Mouse (Mus musculus) adrenal gland, adult 18-20 months (tissue): ENCODE results near the gene Fkbp5. TPM values are rescaled to one million over a fixed set of nuclear protein-coding genes. Genes with fewer than 3 reads are reported as not detected.

ENCODE experiments used
- DNase-seq, 2 experiments: peaks; one replicate each; pipeline ENCODE4 v3.0.0; 2021 to 2022; ENCODE audit warnings: low spot score in 2 of 2
- total RNA-seq, 2 experiments: library from RNA; stranded (reverse); gene quantifications; 1 replicate in 1 of 2; 2 replicates in 1 of 2; pipeline ENCODE4 v1.2.3; 2021

Fkbp5 gene
- total RNA-seq, 2 experiments from 2014 or later, result 111 to 112 TPM

DNA sequence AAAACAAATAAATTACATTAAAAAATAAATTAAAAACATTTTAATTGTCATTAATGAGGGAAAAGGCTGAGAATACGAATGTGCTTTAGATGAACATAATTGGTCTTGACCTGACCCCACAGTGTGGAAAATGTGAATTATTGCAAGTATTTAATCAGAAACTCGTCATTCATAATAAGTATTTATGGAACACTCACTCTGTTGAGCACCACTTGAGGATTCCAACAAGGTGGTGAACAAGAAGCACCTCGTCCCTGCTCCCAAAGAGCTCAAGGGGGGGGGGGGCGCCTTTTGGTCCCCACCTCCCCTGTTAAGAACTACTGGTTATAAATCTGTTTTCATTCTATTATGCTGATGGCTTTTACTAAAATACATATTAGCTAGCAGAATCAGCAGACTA lies 51.4 kb downstream of the Fkbp5 start:
- DNase-seq, result peak in 1 of 2 experiments; percentile 4

DNA sequence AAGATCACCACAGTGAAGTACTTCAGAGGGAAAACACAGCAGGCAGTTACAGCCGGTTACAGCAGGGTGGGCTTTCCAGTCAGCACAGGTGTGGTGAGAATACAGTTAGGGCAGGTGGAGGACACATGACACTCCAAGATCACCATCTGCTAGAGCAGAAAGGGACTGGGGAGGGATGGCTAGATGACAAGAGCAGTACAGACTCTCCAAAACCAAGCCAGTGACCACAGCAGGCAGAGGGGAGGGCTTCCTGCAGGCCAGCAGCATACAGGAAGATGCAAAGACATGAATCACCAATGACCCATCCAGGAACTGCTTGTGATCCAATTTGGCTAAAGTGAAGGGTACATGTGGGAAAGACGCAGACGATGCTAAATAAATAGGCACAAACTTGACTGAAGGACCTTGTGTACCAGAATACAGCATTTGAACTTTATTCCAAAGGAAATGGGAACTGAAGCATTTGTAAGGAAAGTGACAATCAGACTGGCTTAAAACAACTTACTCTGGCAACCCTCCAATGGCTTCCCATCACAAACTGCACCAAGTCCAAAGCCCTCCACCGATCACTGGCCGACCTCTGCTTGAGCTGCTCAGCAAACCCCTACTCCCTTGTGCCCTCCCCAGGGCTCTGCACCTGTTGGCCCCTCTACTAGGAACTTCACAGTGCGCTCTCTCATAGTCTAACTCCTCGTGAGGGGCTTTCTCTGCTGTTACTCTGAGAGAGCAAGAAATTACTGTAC lies 53.5 kb downstream of the Fkbp5 start:
- DNase-seq, result peak in 1 of 2 experiments; percentile 32

DNA sequence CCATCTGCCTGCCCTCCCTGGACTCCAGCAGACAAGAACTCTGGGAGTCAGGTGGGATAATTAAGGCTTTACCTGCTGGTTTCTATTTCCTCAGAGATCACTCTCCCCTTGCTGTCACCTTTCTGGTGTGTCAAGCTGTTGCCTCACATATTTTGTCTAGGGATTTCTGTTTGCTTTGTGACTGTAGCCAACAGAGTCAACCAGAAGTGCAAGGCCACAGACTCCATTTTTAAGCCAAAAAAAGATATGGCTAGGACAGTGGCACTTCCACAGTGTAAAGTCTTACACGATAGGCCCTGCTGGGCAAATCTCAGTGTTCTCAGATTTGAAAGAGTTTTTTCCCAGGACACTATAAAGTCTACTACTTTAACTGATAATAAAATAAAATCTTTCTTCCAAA lies 56.9 kb downstream of the Fkbp5 start:
- no peak for DNase-seq

DNA sequence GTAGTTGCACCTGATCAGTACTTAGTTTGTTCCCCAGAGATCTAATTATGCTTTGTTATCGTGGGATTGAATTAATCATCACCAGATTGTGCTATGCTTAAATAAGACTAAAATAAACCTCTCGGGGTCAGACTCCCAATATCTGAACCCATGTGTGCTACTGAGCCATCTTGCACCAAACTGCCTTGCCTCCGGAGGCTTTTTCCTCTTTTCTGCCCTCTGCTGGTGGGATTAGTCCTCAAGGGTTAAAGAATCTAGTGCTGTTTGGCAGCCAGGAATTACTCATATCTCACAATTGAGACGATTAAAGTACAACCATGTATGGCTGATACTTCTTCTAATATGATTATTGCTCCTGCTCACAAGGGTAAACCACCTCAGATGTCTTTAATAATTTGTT lies 62.2 kb downstream of the Fkbp5 start:
- peak; percentile 32 to 41 for DNase-seq

DNA sequence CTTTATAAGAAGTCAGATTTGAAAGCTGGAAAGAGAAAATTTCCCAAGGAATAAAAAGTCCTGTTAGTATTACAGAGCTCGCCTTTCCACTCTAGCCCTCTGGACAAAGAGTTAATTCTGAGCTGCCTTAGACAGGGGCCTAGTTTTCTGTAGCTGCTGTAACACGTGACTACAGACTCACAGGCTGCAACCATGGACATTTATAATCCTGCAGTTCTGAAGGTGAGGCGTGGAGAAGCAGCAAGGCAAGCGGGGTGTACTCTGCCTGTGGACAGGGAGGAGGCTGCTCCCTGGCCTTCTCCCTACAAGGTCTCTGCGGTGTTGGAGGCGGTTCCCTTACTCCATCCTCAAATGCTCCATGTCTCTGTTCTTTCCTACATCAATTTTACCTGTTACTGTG lies 64.4 kb downstream of the Fkbp5 start:
- DNase-seq, result no peak

DNA sequence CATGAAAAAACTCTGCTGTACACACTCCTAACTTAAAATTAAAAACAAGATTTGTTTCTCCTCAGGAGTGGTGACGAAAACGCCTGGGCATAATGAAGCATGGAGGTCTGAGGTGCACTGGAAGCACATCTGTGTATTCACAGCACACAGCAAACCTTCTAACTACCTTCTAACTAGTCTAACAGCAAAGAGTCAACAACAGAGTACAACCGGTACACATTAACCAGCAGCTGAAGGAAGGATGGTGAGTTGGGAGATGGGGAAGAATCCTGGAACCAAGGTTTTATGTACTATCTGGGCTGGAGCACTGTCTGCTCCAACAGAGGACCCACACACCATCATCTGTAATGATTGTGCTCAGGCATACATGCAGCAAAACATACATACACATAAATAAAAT lies 65.4 kb downstream of the Fkbp5 start:
- DNase-seq, result no peak

DNA sequence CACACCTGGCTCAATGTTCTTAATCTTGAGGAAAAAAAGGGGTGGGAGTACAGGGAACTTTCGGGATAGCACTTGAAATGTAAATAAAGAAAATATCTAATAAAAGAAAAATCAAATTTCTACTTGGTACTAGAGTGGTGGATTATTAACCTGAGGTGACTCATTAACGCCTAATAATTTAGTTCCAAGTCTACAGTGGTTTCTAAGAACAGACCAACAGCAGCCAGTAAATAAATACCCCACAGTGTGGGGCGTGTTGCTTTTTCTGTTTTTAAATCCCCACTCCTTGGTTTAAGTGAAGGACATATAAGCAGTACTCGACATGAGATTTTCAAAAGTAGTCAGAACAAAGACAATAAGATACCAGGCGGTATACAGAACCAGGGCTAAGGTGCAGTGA lies 65.8 kb downstream of the Fkbp5 start:
- DNase-seq, result no peak

DNA sequence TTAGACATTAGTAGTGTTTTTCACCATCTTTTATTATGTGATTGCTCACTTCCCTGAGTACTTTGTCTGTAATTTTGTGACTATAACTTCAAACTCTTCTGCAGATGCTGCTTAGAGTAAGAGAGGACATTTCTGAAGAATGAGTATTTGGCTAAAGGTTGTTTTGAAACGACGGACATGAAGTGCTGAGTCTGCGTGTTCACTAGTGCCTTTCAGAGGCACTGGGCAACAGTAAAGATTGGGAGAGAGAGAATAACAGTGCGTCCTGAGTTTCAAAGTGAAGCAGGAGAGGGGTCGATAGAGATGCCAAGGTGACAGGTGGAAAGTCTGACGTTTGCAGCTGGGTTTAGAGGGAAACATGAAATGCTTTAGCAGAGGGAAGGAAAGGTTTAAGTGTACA lies 69.1 kb downstream of the Fkbp5 start:
- no peak for DNase-seq

DNA sequence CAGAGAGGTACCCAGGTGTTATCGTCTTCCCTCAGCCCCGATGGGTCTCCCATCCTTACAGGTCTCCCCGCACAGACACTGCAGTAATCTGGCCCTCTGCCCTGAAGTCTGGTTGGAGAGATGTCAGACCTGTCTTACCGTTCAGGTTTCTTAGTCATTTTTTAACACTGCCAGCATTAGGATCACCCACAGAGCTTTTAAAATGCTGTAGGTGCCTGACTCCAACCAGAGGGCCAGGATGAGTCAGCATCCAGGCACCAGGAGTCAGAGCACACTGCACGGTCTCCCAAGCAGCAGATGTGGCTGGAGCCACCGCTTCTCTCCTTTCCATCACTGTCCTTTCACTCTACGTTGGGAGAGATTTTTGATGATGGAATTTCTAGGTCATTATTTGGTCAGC lies 69.5 kb downstream of the Fkbp5 start:
- DNase-seq, result no peak

DNA sequence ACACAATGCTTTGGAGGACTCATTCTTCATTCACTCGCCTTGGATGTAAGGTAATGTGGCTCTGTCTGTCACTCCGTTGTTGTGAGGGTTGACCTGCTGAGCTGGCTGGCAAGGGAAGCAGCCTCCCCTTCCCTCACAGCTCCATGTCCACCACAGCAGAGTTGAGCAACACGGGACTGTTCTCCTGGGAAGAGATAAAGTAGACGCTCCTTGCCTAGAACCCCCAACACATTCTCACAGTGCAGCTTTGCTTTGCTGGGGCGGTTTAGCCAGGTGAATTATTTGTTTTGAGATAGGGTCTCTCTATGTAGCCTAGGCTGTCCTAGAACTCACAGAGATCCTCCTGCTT lies 70.5 kb downstream of the Fkbp5 start:
- DNase-seq, result no peak

DNA sequence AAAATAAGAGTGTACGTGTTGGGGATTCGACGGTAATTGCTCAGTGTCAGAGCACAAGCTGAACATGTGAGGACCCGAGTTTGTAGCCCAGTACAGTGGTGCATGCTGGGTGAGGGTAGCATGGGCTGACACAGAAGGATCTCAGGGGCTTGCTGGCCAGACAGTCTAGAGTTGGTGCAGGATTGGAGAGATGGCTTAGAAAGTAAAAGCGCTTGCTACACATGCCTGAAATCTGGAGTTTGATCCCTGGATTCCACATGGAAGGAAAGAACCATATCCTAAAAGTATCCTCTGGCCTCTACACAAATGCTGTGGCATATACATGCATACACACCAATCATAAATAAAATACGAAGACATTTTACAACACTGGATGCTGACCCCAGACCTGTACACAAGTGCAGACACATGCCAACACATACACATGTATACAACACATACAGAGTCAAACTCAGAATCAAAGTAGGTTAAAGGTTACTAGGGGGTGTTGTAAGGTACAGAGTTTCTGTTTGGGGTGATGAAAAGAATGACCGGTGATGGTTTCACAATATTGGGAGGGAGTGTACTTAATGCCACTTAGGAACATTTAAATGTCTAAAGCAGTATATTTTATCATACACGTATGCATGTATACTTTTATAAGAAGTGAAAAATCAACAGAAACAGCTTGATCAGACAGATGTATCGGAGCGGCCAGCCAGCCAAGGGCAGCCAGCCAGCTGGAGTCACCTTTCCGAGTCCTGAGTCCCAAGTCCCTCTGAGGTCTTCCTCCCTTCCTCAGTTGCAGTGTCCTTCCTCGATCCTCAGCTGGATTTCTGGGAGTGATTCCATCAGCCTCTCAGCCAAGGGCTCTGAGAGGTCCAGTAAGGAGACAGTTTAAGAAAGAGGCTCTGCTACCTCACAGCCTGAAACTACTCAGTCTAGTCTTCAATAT lies 71.2 kb downstream of the Fkbp5 start:
- no peak for DNase-seq

DNA sequence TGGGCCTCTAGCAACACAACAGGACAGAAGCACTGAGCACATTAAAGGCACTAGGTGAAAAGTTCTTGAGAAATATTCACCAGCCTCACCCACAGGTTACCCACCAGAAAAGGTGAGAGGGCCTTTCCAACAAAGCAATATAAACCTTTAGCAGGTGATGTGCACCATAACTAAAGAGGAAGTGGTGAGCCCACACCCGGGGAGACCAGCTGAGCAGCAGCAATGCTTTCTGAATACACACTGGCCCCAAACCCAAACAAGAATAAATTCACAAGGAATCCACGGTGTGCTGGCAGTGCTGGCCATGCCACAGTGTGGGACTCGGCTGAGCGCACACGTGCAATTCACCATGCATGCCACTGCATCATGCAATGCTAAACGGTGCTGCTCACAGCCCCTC lies 74.7 kb downstream of the Fkbp5 start:
- DNase-seq, result no peak

DNA sequence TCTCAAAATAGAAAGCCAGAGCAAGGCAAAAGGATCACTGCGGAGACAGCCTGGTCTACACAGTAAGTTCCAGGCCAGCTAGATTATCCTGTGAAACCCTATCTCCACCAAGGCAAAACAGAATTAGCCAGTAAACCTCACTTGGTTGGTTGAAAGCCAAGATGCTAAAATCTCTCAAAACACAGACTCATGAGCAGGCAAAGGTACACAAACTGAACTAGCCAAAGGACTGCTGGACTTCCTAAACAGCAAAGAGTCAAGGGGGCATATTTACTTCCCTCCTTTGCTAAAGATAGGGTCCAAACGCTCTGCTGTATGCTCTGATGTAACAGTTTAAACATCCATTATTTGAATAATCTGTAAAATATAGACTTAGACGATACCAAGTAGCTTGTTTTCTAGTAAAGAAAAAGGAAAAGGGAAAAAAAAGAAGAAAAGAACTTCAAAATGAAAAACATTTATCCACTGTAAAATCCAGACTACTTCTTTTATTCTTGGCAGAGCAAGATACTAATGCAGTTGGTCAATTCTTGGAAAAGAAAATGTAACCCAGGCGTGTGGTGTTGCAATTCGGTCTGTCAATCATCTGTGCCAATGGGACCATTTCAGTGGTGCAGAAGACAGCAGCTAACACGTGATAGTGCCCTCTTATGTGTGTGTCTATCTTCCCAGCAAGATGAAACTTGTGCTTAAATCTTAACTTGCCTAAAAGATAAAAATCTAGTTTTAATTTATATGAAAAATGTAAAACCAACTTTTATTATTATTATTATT lies 78.8 kb downstream of the Fkbp5 start:
- no peak for DNase-seq

DNA sequence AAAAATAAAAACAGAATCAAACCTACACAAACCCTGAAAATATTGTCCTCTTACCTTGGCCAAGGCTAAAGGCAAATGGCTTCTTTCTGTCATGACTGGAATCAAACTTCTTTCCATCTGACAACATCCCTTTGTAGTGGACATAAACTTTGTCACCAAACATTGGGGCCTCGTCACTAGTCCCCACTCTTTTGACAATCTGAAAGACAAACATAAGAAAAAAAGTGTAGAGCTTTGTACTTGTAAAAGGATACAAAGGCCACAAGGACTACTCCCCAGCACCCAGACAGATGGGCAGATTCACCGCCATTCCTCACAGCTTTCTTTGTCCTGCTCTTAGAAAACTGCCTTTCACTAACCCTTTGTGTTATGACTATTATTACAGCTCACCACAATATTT lies 79.4 kb downstream of the Fkbp5 start:
- DNase-seq, result no peak

DNA sequence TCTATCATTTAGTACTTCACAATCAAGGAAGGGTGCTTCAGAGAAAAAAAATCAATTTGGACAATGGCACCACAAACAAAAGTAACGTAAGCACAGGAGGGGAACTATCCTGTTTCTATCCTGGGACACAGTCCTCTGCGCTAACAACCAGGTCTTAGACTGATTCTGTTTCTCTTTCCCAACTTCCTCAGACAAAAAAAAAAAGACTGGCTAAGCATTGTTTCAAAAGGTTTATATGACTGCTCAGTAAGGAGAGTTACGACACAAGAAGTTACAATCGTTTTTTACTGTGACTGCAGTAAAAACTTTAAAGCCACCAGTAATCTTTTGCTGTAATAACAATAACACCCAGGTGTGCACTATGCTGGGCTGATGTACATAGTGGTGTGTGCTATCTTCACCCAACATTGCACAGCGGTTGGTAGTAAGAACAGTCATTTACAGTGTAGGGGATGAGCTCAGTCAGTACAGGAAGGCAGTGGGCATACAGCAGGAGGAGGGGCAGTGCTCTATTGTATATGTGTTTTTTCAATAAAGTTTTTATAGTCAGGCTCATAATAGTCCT lies 82.3 kb downstream of the Fkbp5 start:
- no peak for DNase-seq

DNA sequence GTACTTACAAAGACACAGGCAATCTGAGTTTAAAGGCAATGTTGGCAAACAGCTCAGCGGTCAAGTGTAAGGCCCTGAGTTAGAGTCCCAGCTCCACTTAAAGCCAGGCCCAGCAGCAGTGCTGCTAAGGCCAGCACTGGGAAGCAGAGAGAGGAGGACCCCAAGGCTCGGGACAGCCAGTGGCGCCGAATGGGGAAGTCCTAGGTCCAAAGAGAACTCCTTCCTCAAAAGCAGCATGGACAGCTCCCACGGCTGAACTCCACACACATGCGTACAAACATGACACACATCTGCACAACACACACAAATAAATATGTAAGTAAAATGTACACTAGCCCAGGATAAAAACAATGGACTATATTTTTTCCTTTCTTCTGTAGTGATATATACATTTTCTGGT lies 84.3 kb downstream of the Fkbp5 start:
- no peak for DNase-seq

DNA sequence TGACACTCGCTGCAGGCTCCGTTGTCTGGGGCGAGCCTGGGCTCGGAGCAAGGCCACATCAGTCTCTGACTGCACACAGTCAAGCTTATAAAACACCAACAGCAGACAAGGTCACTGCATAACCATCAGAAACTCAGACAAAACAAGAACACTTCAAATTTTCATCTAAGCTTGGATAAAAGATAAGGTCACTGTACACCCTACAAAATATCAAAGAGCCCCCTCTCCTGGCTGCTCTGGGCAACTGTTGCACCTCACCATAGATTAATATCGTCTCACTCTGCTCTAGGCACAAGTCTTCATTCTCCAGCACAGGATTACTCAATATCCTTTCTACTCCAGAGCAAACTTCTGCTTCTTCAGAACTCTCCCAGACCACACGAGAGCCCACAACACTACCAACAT lies 85.4 kb downstream of the Fkbp5 start:
- no peak for DNase-seq

DNA sequence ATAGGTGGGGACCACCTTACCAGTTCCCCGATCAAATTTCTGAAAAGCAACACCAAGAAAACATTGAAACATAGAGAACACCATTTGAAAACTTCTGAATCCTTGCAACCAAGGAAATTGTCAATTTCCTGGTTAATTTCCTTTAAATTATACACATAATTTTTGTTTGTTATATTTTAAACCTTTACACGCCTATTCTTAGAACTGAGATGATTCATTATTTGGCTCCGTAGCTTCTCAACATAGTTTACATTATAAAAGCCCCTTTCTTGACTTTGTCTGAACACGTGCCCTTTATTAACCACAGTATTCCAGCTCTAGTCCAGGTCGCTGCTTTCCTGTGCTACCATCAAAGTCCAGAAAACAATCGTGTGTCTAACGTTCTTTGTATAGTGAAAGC lies 86.3 kb downstream of the Fkbp5 start:
- DNase-seq, result no peak

DNA sequence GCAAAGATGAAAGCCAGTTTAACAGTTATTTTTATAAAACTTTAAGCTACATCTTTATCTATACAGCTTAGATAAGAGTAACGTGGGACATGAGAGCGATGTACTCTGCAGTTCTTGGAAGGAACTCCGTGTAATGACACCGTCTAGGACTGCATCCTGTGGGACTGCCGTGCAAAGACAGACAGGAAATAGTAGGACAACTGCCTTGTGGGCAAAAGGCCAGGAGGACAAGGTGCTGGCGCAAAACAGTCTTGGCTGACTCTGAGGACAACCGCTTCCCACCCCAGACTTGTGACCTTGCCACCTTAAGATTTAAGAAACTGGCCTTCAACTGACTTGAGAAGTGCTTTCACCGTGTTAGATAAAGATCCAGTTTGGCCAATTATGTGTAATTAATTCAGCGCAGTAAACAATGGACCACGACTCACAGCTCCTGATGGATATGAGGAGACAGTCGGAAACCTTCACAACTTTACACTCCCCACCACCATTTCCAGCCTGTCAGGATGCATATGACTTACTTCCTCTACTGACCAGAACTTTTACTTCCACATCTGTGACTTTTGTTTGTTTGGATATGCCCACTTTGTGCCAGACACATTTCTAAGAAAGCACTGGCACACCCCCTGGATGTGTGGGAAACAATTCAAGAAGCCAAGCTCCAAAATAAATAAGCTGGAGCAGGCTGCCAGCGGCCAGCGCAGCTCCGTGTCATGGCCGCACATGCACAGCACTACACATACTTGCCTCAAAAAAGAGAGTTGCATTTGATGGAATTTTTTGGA lies 88.7 kb downstream of the Fkbp5 start:
- no peak for DNase-seq

DNA sequence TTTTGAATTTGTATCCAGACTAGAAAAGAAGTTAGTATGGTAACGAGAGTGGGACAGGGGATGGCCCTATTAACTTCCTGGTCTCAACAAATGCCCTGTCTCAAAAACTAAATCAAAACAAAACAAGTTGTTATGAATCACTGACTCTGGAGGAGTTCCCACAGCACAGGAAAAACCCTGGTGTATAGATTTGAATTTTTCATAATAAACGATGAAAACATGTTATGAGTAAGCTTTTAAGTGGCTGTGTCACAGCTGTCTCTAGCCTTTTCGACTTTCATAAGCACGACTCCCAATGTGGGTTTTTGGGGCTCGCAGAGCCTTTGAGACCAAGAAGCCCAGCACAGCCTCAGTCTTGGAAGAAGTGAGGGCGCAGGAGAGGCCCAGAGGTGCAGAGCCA lies 89.7 kb downstream of the Fkbp5 start:
- no peak for DNase-seq

DNA sequence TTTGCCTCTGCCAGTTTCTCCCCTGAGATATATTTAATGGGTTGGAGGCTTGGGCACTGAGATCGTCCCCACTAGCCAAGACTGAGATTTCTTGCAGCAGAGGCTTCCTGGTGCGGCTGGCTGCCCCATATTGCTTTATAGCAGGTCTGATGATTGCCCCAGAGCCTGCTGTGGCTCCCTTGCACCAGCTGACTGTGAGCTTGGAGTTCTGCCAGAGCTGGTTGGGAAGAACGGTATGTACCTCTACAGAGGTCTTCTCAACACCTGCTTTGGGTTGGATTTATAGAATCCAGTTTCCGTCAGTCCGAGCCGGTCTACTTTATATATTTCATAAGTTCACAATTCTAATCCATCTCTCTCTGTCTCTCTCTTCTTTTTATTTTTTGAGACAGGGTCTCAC lies 93.0 kb downstream of the Fkbp5 start:
- DNase-seq, result no peak
